Mouse (Mus musculus): ENCODE measurements around the gene Pax5. TPM values are rescaled to one million over a fixed set of nuclear protein-coding genes. Genes with fewer than 3 reads are reported as not detected.

The Pax5 gene
- polyA plus RNA-seq, 1 experiment from 2014 or later: not detected

GRCm38 (mm10) chr4:44507861-44508260 lies 202.4 kb downstream of the Pax5 start:
- WGBS: 17% methylated on average over 14 of the region's 14 CpGs
- Histone ChIP-seq H3K4me2 (replicated peaks; ENCODE audit: low read depth, low read length) (no peak overlapping the region), H3K9me3 (ENCODE audit: low read length) (no peaks in the 10 kb centered on the region), H3K4me1 (ENCODE audit: insufficient read depth, low read length) (peaks cover 7% of the 10 kb centered on the region), H3K9ac (replicated peaks; ENCODE audit: low read length) (no peak overlapping the region), H3K27ac (ENCODE audit: low read length) (no peak overlapping the region), H3K36me3 (ENCODE audit: insufficient read depth, low read length) (no peaks in the 10 kb centered on the region), H3K27me3 (ENCODE audit: insufficient read depth, low read length) (0 out of 2 replicates have a peak, but pooled peaks cover 3% of the 10 kb centered on the region), H3K4me3 (ENCODE audit: low read length) (no peak overlapping the region)
- no peak for ATAC-seq (ENCODE audit: low FRiP score, low TSS enrichment)

- Histone ChIP-seq H3K4me3 (ENCODE audit: low read length) (no peak overlapping the region), H3K36me3 (ENCODE audit: insufficient read depth, low read length) (no peaks in the 10 kb centered on the region), H3K27me3 (ENCODE audit: insufficient read depth, low read length) (0 out of 2 replicates have a peak, but pooled peaks cover 3% of the 10 kb centered on the region), H3K9ac (replicated peaks; ENCODE audit: low read length) (no peak overlapping the region), H3K9me3 (ENCODE audit: low read length) (no peaks in the 10 kb centered on the region), H3K4me1 (ENCODE audit: insufficient read depth, low read length) (peaks cover 7% of the 10 kb centered on the region), H3K4me2 (replicated peaks; ENCODE audit: low read depth, low read length) (no peak overlapping the region), H3K27ac (ENCODE audit: low read length) (no peak overlapping the region)
- ATAC-seq (ENCODE audit: low FRiP score, low TSS enrichment): no peak
- 69% methylated on average over 7 of the region's 7 CpGs for WGBS
These were observed 205.3 kb downstream of the Pax5 start for GRCm38 (mm10) chr4:44504998-44505397.

GRCm38 (mm10) chr4:44502196-44502867 lies 208.0 kb downstream of the Pax5 start:
- H3K36me3 ChIP-seq (ENCODE audit: insufficient read depth, low read length): no peaks in the 10 kb centered on the region
- ATAC-seq (ENCODE audit: low FRiP score, low TSS enrichment): peak; percentile 63; the same call in 1 of the 2 replicates
- peak overlapping the region; percentile 0; the same call in 1 of the 2 replicates for H3K27ac ChIP-seq (ENCODE audit: low read length)
- H3K4me1 ChIP-seq (ENCODE audit: insufficient read depth, low read length): no peaks in the 10 kb centered on the region
- H3K27me3 ChIP-seq (ENCODE audit: insufficient read depth, low read length): no peaks in the 10 kb centered on the region
- H3K9ac ChIP-seq (replicated peaks; ENCODE audit: low read length): no peak overlapping the region
- no peaks in the 10 kb centered on the region for H3K9me3 ChIP-seq (ENCODE audit: low read length)
- 25% methylated on average over 9 of the region's 9 CpGs for WGBS
- no peak overlapping the region for H3K4me3 ChIP-seq (ENCODE audit: low read length)
- H3K4me2 ChIP-seq (replicated peaks; ENCODE audit: low read depth, low read length): no peak overlapping the region

- Histone ChIP-seq H3K36me3 (ENCODE audit: insufficient read depth, low read length) (no peaks in the 10 kb centered on the region), H3K27me3 (ENCODE audit: insufficient read depth, low read length) (no peaks in the 10 kb centered on the region), H3K4me2 (replicated peaks; ENCODE audit: low read depth, low read length) (no peak overlapping the region), H3K27ac (ENCODE audit: low read length) (no peak overlapping the region), H3K4me3 (ENCODE audit: low read length) (no peak overlapping the region), H3K9ac (replicated peaks; ENCODE audit: low read length) (no peak overlapping the region), H3K9me3 (ENCODE audit: low read length) (no peaks in the 10 kb centered on the region), H3K4me1 (ENCODE audit: insufficient read depth, low read length) (no peaks in the 10 kb centered on the region)
- no peak for ATAC-seq (ENCODE audit: low FRiP score, low TSS enrichment)
- WGBS: 79% methylated on average over 5 of the region's 5 CpGs
These were observed 212.1 kb downstream of the Pax5 start for GRCm38 (mm10) chr4:44498156-44498555.

- no peak for ATAC-seq (ENCODE audit: low FRiP score, low TSS enrichment)
- Histone ChIP-seq H3K27ac (ENCODE audit: low read length) (no peak overlapping the region), H3K4me1 (ENCODE audit: insufficient read depth, low read length) (no peaks in the 10 kb centered on the region), H3K27me3 (ENCODE audit: insufficient read depth, low read length) (peaks cover 6% of the 10 kb centered on the region), H3K4me2 (replicated peaks; ENCODE audit: low read depth, low read length) (no peak overlapping the region), H3K9ac (replicated peaks; ENCODE audit: low read length) (no peak overlapping the region), H3K4me3 (ENCODE audit: low read length) (no peak overlapping the region), H3K9me3 (ENCODE audit: low read length) (no peaks in the 10 kb centered on the region), H3K36me3 (ENCODE audit: insufficient read depth, low read length) (no peaks in the 10 kb centered on the region)
- 76% methylated on average over 2 of the region's 2 CpGs for WGBS
These were observed 214.5 kb downstream of the Pax5 start for GRCm38 (mm10) chr4:44495836-44496235.

GRCm38 (mm10) chr4:44493756-44494155 lies 216.5 kb downstream of the Pax5 start:
- 54% methylated on average over 6 of the region's 6 CpGs for WGBS
- H3K4me1 ChIP-seq (ENCODE audit: insufficient read depth, low read length): no peaks in the 10 kb centered on the region
- no peak overlapping the region for H3K4me3 ChIP-seq (ENCODE audit: low read length)
- no peaks in the 10 kb centered on the region for H3K9me3 ChIP-seq (ENCODE audit: low read length)
- no peaks in the 10 kb centered on the region for H3K36me3 ChIP-seq (ENCODE audit: insufficient read depth, low read length)
- no peak overlapping the region for H3K4me2 ChIP-seq (replicated peaks; ENCODE audit: low read depth, low read length)
- H3K27ac ChIP-seq (ENCODE audit: low read length): no peak overlapping the region
- ATAC-seq (ENCODE audit: low FRiP score, low TSS enrichment): no peak
- H3K9ac ChIP-seq (replicated peaks; ENCODE audit: low read length): no peak overlapping the region
- H3K27me3 ChIP-seq (ENCODE audit: insufficient read depth, low read length): peaks cover 6% of the 10 kb centered on the region

- H3K9me3 ChIP-seq (ENCODE audit: low read length): no peaks in the 10 kb centered on the region
- WGBS: 30% methylated on average over 6 of the region's 6 CpGs
- no peak for ATAC-seq (ENCODE audit: low FRiP score, low TSS enrichment)
- no peaks in the 10 kb centered on the region for H3K36me3 ChIP-seq (ENCODE audit: insufficient read depth, low read length)
- no peak overlapping the region for H3K4me3 ChIP-seq (ENCODE audit: low read length)
- H3K27me3 ChIP-seq (ENCODE audit: insufficient read depth, low read length): peaks cover 6% of the 10 kb centered on the region
- H3K9ac ChIP-seq (replicated peaks; ENCODE audit: low read length): no peak overlapping the region
- no peak overlapping the region for H3K4me2 ChIP-seq (replicated peaks; ENCODE audit: low read depth, low read length)
- peaks cover 4% of the 10 kb centered on the region; the same call in 1 of the 2 replicates for H3K4me1 ChIP-seq (ENCODE audit: insufficient read depth, low read length)
- H3K27ac ChIP-seq (ENCODE audit: low read length): no peak overlapping the region
These were observed 219.4 kb downstream of the Pax5 start for GRCm38 (mm10) chr4:44490872-44491271.

GRCm38 (mm10) chr4:44488702-44489101 lies 221.6 kb downstream of the Pax5 start:
- Histone ChIP-seq H3K4me1 (ENCODE audit: insufficient read depth, low read length) (peaks cover 4% of the 10 kb centered on the region; the same call in 1 of the 2 replicates), H3K36me3 (ENCODE audit: insufficient read depth, low read length) (no peaks in the 10 kb centered on the region), H3K9ac (replicated peaks; ENCODE audit: low read length) (no peak overlapping the region), H3K27ac (ENCODE audit: low read length) (no peak overlapping the region), H3K4me2 (replicated peaks; ENCODE audit: low read depth, low read length) (no peak overlapping the region), H3K9me3 (ENCODE audit: low read length) (no peaks in the 10 kb centered on the region), H3K27me3 (ENCODE audit: insufficient read depth, low read length) (peaks cover 6% of the 10 kb centered on the region), H3K4me3 (ENCODE audit: low read length) (no peak overlapping the region)
- ATAC-seq (ENCODE audit: low FRiP score, low TSS enrichment): no peak
- WGBS: 53% methylated on average over 8 of the region's 8 CpGs

- Histone ChIP-seq H3K4me3 (ENCODE audit: low read length) (no peak overlapping the region), H3K9me3 (ENCODE audit: low read length) (no peaks in the 10 kb centered on the region), H3K9ac (replicated peaks; ENCODE audit: low read length) (no peak overlapping the region), H3K27me3 (ENCODE audit: insufficient read depth, low read length) (peaks cover 6% of the 10 kb centered on the region), H3K27ac (ENCODE audit: low read length) (no peak overlapping the region), H3K4me1 (ENCODE audit: insufficient read depth, low read length) (peaks cover 4% of the 10 kb centered on the region; the same call in 1 of the 2 replicates), H3K4me2 (replicated peaks; ENCODE audit: low read depth, low read length) (no peak overlapping the region), H3K36me3 (ENCODE audit: insufficient read depth, low read length) (no peaks in the 10 kb centered on the region)
- no peak for ATAC-seq (ENCODE audit: low FRiP score, low TSS enrichment)
- 38% methylated on average over 8 of the region's 8 CpGs for WGBS
These were observed 222.1 kb downstream of the Pax5 start for GRCm38 (mm10) chr4:44488219-44488618.

GRCm38 (mm10) chr4:44482851-44483250 lies 227.4 kb downstream of the Pax5 start:
- Histone ChIP-seq H3K27me3 (ENCODE audit: insufficient read depth, low read length) (no peaks in the 10 kb centered on the region), H3K4me2 (replicated peaks; ENCODE audit: low read depth, low read length) (no peak overlapping the region), H3K9me3 (ENCODE audit: low read length) (peaks cover 5% of the 10 kb centered on the region), H3K9ac (replicated peaks; ENCODE audit: low read length) (no peak overlapping the region), H3K4me1 (ENCODE audit: insufficient read depth, low read length) (no peaks in the 10 kb centered on the region), H3K27ac (ENCODE audit: low read length) (no peak overlapping the region), H3K36me3 (ENCODE audit: insufficient read depth, low read length) (no peaks in the 10 kb centered on the region), H3K4me3 (ENCODE audit: low read length) (no peak overlapping the region)
- no peak for ATAC-seq (ENCODE audit: low FRiP score, low TSS enrichment)
- 83% methylated on average over 9 of the region's 9 CpGs for WGBS
